Mouse (Mus musculus) kidney, embryonic 15.5 days (tissue): Measurements from ENCODE around the gene Mark3. TPM values are rescaled to one million over a fixed set of nuclear protein-coding genes. Genes with fewer than 3 reads are reported as not detected.

ENCODE experiments used
- ATAC-seq: fragments of 200-750 bp; cut with Nextera tagmentation; replicated peaks from 2 replicates; pipeline ENCODE4 v1.8.0; 2017; ENCODE audit warnings: moderate TSS enrichment; ENCODE audit not compliant: low FRiP score
- H3K27ac ChIP-seq: fragments of 300-500 bp; sonication (generic); 2 replicates; pipeline ENCODE4 v1.5.1; 2015; ENCODE audit warnings: mild to moderate bottlenecking, inconsistent platforms
- H3K27me3 ChIP-seq: fragments of 300-500 bp; sonication (generic); 2 replicates; pipeline ENCODE4 v1.6.1; 2015; ENCODE audit warnings: inconsistent platforms
- H3K36me3 ChIP-seq: fragments of 300-500 bp; sonication (generic); 2 replicates; pipeline ENCODE4 v1.6.1; 2015; ENCODE audit warnings: inconsistent platforms
- H3K4me1 ChIP-seq: fragments of 300-500 bp; sonication (generic); 2 replicates; pipeline ENCODE4 v1.6.1; 2015; ENCODE audit warnings: inconsistent platforms
- H3K4me2 ChIP-seq: fragments of 300-500 bp; sonication (generic); 2 replicates; pipeline ENCODE4 v1.6.1; 2015; ENCODE audit warnings: moderate library complexity, mild to moderate bottlenecking, inconsistent platforms
- H3K4me3 ChIP-seq: fragments of 300-500 bp; sonication (generic); replicated peaks from 2 replicates; pipeline ENCODE4 v1.5.1; 2015; ENCODE audit warnings: mild to moderate bottlenecking, inconsistent platforms
- H3K9ac ChIP-seq: fragments of 300-500 bp; sonication (generic); 2 replicates; pipeline ENCODE4 v1.6.1; 2015; ENCODE audit warnings: mild to moderate bottlenecking, inconsistent platforms
- H3K9me3 ChIP-seq: fragments of 300-500 bp; sonication (generic); replicated peaks from 2 replicates; pipeline ENCODE4 v1.6.1; 2016; ENCODE audit warnings: inconsistent platforms
- WGBS: fragments of 180-500 bp; shearing (Covaris S2); methylation state at CpG from one replicate; pipeline ENCODE4 v1.1.7; 2015; ENCODE audit warnings: mixed read lengths; 5-methylcytosine and 5-hydroxymethylcytosine counted together
- polyA plus RNA-seq: library from polyadenylated mRNA; unstranded; fragments of >200 nt; fragmentation: Nextera tagmentation; extraction: Ambion mirVana; gene quantifications from 2 replicates; pipeline ENCODE4 v1.2.1, GENCODE M21; 2015

The Mark3 gene
- polyA plus RNA-seq, 1 experiment from 2014 or later: 50.3 TPM

DNA sequence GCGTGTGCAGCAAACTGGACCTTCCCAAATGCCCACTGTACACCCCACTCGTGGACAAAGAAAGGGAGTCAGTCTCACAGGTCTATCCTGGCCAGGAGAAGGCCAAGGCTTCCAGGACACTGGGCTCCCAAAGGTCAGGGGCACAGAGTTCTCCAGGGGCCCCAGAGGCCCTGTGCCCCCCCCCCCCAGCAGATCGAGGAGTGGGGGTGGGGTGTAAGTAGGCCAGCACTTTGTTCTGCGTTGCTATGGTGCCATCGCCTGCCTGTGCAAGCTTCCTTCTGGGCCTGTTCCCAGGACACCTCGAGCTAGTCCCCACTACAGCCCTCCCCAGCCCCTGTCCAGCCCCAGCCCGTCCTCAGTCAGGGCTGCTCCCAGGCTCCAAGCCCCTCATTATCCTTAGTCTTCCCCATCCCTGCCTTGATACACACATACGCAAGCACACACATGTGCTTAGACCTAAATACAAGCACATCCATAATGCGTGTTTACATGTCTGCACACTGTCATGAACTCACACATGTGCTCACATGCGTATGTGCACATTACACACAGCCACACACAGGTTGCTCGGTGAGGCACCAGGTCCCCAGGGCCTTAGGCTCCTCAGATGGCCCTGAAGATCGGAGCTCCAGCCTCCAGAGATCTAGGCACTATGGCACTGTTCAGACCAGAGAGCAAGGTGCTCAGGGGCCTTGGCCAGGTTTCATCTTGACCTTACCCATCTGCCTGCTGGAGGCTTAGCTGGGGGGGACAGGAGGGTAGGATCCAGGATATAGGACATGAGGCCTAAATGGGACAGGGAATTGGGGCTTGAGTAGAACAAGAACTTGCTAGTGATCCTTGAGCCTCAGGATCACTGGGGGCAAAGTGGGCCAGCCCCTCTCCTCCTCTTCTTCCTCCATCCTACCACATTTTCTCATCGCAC is 120.8 kb downstream of the Mark3 start:
- Histone ChIP-seq H3K4me1 (peaks cover 47% of the 10 kb centered on the region), H3K4me2 (0 out of 2 replicates have a peak overlapping the region, but pooled peaks have one; percentile 37), H3K9ac (no peak overlapping the region), H3K36me3 (no peaks in the 10 kb centered on the region), H3K4me3 (no peak overlapping the region), H3K27ac (peak overlapping the region; percentile 71), H3K9me3 (no peaks in the 10 kb centered on the region), H3K27me3 (no peaks in the 10 kb centered on the region)
- no peak for ATAC-seq
- 59% methylated on average over 13 of the region's 13 CpGs for WGBS

DNA sequence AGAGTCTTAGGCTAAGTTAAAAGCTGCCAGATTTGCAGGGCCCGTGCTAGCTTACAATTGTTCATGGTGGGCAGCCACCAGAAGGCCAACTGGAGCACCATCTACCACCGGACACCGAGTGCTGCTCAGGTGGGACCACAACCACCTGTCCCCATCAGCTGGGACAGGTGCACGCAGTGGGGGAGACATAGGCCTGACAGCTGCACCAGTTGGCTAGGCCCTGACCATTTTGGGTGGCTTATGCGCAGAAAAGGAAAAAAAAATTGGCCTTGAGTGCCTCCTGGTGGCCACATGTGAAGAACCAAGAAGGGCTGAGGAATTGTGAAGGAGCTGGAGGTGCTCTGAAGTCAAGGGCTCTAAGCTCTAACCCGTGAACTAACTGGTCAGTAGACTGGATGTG is 121.9 kb downstream of the Mark3 start:
- Histone ChIP-seq H3K9ac (no peak overlapping the region), H3K27ac (no peak overlapping the region)

DNA sequence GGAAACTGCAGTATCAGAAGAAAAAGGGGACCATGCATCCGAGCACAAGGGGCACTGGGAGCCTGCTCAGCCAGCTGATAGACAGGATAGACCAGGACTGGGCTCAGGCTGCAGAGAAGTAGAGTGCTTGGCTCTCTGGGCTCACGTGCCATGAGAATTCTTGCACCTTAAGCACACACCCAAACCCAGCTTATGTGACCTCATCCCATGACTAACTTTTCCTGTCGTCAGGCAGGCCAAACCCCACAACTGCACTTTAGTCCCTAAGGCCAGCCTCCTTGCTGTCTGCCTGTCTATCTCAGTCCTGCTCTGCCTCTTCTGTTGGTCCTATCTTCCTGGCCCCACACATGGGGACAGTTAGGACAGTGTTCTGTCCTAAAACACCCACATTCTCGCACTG is 123.4 kb downstream of the Mark3 start:
- WGBS: 64% methylated on average over 4 of the region's 4 CpGs
- H3K4me1 ChIP-seq: peaks cover 28% of the 10 kb centered on the region
- no peak for ATAC-seq
- no peak overlapping the region for H3K4me3 ChIP-seq
- no peaks in the 10 kb centered on the region for H3K9me3 ChIP-seq
- no peaks in the 10 kb centered on the region for H3K27me3 ChIP-seq
- no peak overlapping the region for H3K4me2 ChIP-seq
- H3K27ac ChIP-seq: no peak overlapping the region
- no peaks in the 10 kb centered on the region for H3K36me3 ChIP-seq
- H3K9ac ChIP-seq: no peak overlapping the region

More for the DNA sequence above, 121.9 kb downstream of the Mark3 start:
- no peaks in the 10 kb centered on the region for H3K27me3 ChIP-seq
- no peaks in the 10 kb centered on the region for H3K36me3 ChIP-seq
- H3K4me2 ChIP-seq: no peak overlapping the region
- H3K4me3 ChIP-seq: no peak overlapping the region
- H3K9me3 ChIP-seq: no peaks in the 10 kb centered on the region
- ATAC-seq: no peak
- 26% methylated on average over 6 of the region's 6 CpGs for WGBS
- peaks cover 42% of the 10 kb centered on the region for H3K4me1 ChIP-seq

DNA sequence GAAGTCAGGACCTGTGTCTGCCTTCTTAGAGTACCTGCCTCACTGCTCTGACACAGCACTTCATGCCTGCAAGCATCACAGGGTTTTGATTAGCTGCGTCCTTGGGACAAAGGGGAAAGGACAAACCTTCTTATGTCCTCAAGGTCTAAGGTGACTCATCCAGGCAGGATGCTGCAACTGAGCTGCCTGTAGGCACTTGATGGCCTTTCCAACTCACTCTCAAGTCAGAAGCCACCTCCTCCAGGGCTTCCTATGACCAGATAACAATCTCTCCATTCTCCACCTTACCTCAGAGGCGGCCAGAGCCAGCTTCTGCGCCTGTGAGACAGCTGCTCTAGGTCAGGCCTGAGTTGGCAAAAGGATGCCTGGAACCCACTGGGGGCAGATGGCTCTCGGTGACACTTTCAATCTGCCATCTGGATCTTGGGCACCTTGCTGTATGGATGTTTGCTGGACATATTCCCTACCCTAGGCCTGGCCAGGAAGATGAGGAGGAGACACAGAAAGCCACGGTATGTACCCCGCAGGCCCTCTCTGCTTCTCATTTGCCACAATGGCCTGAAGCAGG is 124.1 kb downstream of the Mark3 start:
- peaks cover 21% of the 10 kb centered on the region for H3K4me1 ChIP-seq
- 84% methylated on average over 6 of the region's 6 CpGs for WGBS
- H3K27me3 ChIP-seq: no peaks in the 10 kb centered on the region
- no peak overlapping the region for H3K4me2 ChIP-seq
- no peak overlapping the region for H3K9ac ChIP-seq
- no peaks in the 10 kb centered on the region for H3K36me3 ChIP-seq
- no peak for ATAC-seq
- no peak overlapping the region for H3K27ac ChIP-seq
- no peaks in the 10 kb centered on the region for H3K9me3 ChIP-seq
- no peak overlapping the region for H3K4me3 ChIP-seq

DNA sequence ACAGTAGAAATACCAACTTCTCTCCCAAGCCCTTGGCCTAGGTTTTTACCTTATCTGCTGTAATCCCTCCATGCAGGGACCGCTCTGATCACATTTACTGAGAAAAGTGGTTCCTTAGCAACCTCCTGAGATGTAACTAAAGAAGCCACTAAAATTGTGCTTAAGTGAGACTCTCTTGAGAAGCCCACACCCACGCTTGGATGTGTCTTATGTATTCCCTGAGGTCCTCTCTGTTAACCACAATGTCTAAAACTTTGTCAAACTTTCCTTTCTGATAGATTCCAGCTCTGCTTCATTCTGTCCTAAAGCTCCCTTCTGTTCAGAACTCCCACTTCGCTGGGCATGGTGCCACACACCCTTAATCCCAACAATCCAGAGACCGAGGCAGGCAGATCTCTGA is 125.2 kb downstream of the Mark3 start:
- no peak overlapping the region for H3K4me3 ChIP-seq
- WGBS: 79% methylated on average over 4 of the region's 4 CpGs
- no peaks in the 10 kb centered on the region for H3K27me3 ChIP-seq
- no peak for ATAC-seq
- H3K9ac ChIP-seq: no peak overlapping the region
- no peaks in the 10 kb centered on the region for H3K36me3 ChIP-seq
- no peaks in the 10 kb centered on the region for H3K9me3 ChIP-seq
- peaks cover 11% of the 10 kb centered on the region for H3K4me1 ChIP-seq
- no peak overlapping the region for H3K27ac ChIP-seq
- H3K4me2 ChIP-seq: no peak overlapping the region

DNA sequence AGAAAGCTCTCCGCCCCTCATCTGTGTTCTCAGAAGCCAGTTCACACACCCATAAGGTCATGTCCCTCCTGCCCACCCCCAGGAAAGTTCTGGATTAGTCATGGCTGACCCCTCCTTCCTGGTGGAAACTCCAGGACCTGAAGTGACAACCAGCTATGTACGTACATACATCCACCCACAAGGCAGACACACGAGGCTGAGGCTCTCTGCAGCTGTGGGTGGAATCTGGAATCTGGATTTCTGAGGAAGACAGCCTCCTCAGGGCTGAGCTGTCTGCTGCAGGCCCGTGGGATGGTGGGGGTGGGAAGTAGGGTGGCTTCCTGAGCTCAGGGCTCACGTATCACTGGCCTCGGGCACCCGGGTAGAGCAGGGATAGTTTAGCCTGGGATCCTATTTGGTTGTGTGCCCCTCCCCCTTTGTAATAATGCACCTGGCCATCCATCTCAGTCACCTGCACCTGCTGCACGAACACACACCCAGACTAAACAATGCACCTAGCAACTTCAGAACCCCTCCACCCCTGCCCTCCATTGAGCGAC is 126.7 kb downstream of the Mark3 start:
- WGBS: 47% methylated on average over 9 of the region's 9 CpGs
- ATAC-seq: no peak

DNA sequence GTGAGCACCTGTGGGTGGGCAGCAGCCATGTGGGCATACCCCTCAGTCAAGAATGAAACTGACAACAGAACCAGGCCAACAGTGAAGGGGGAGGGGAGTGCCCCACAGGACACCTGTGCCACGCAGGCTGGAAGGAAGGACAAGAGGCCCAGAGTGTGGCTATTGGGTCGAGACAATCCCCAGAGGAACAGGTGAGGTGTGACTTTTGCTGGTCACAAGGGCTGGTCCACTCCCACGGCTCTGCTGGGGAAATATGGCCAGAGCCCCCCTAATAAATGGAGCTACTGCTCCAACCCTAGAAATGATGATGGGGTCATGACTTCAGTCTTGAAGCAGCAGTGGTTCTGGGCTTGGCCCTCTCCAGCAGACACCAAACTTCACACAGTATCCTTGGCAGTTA is 129.0 kb downstream of the Mark3 start:
- no peak overlapping the region for H3K4me3 ChIP-seq
- no peaks in the 10 kb centered on the region for H3K9me3 ChIP-seq
- H3K36me3 ChIP-seq: peaks cover 16% of the 10 kb centered on the region
- H3K27ac ChIP-seq: no peak overlapping the region
- peaks cover 20% of the 10 kb centered on the region for H3K4me1 ChIP-seq
- no peak overlapping the region for H3K9ac ChIP-seq
- no peak overlapping the region for H3K4me2 ChIP-seq
- no peaks in the 10 kb centered on the region for H3K27me3 ChIP-seq
- ATAC-seq: no peak
- WGBS: 51% methylated on average over 3 of the region's 3 CpGs

More for the DNA sequence above, 126.7 kb downstream of the Mark3 start:
- Histone ChIP-seq H3K9ac (no peak overlapping the region), H3K36me3 (no peaks in the 10 kb centered on the region), H3K27ac (no peak overlapping the region), H3K9me3 (no peaks in the 10 kb centered on the region), H3K4me2 (no peak overlapping the region), H3K4me3 (no peak overlapping the region), H3K27me3 (no peaks in the 10 kb centered on the region), H3K4me1 (peaks cover 15% of the 10 kb centered on the region)

DNA sequence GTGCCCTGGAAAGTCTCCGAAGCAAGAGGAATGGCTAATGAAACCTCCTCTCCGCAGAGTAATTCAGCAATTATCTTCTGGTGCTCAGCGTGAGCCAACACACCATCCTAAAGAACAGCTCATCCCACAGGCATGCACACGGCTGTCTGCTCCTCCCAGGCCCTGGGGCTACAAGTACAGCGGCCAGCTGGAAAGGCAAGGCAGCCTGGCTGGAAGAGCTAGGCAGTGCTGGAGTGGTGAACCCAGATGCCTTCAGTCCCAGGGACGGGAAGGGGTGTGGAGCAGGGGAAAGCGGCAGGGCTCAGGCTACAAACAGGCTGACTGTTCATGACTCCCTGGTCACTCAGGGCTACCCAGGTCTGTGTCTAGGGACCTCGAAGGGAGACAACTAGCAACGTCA is 130.3 kb downstream of the Mark3 start:
- H3K36me3 ChIP-seq: peaks cover 29% of the 10 kb centered on the region
- peak; percentile 44 for ATAC-seq
- H3K9me3 ChIP-seq: no peaks in the 10 kb centered on the region
- 32% methylated on average over 9 of the region's 9 CpGs for whole genome bisulfite sequencing
- no peaks in the 10 kb centered on the region for H3K27me3 ChIP-seq
- peaks cover 20% of the 10 kb centered on the region for H3K4me1 ChIP-seq
- H3K9ac ChIP-seq: no peak overlapping the region
- H3K4me2 ChIP-seq: no peak overlapping the region
- peak overlapping the region; percentile 28 for H3K27ac ChIP-seq
- H3K4me3 ChIP-seq: no peak overlapping the region

DNA sequence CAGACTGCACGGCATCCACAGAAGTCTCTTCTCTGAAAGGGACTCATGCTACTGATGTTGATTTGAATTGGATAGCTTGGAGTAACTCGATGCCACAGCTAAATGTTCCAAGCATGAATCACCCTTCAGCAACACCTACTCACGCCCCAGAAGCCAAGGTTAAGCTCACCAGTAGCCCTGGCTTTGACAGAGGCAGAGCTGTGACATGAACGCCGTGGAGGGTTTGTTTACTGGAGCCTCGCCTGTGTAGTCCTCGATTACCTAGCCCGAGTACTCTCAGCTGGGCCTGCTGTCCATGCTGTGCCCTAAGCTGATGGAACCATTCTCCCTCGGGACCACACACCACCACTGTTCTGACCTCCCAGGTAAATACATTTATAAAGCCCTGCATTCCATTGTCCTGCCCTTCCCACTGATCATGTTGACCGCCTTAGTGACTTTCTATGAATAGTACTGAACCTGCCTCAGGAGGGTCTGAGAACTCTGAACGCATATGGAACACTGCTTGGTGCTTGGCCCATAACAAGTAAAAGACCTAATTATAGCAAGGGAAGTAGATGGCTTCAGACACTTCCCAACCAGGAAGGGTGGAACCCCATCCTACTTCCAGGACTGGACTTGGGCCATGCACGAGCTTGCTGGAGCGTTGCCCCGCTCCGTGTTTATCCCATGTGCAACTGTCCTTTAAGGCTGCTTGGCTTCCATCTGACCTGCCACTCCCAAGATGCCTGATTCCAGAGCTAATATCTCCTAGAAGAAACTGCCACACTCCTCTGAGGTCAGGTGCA is 131.1 kb downstream of the Mark3 start:
- Histone ChIP-seq H3K27me3 (no peaks in the 10 kb centered on the region), H3K9ac (no peak overlapping the region), H3K27ac (peak overlapping the region; percentile 28)

More for the DNA sequence above, 131.1 kb downstream of the Mark3 start:
- ATAC-seq: peak; percentile 41; the same call in 1 of the 2 replicates
- Histone ChIP-seq H3K4me2 (no peak overlapping the region), H3K4me3 (no peak overlapping the region), H3K9me3 (no peaks in the 10 kb centered on the region), H3K36me3 (peaks cover 37% of the 10 kb centered on the region), H3K4me1 (peaks cover 20% of the 10 kb centered on the region)
- 45% methylated on average over 15 of the region's 15 CpGs for WGBS
